Mouse (Mus musculus): ENCODE data around the gene Lrrc58.

- no peak for TF ChIP-seq POLR2A (IDR thresholded peaks at IDR 0.05; ENCODE audit: control insufficient read depth in 1 of 2, insufficient read depth in 1 of 2, low read depth in 1 of 2, low read length in 2 of 2, poor library complexity in 1 of 2)
- no peak for TF ChIP-seq KAT2A (conservative IDR thresholded peaks at IDR 0.05; ENCODE audit: low read depth, low read length)
- TF ChIP-seq HCFC1 (IDR thresholded peaks at IDR 0.05; ENCODE audit: low read depth, low read length), result no peak
- no peak for TF ChIP-seq CTCF (IDR thresholded peaks at IDR 0.05 in 2 of 3, conservative IDR thresholded peaks at IDR 0.05 in 1 of 3; ENCODE audit: control insufficient read depth in 1 of 3, insufficient read depth in 1 of 3, low read depth in 2 of 3, low read length in 3 of 3, poor library complexity in 1 of 3, severe bottlenecking in 1 of 3)
- TF ChIP-seq MAZ (IDR thresholded peaks at IDR 0.05; ENCODE audit: low read depth, low read length), result no peak
- TF ChIP-seq TBP (IDR thresholded peaks at IDR 0.05; ENCODE audit: low read depth, low read length), result no peak
- no peak for TF ChIP-seq EP300 (IDR thresholded peaks at IDR 0.05; ENCODE audit: low read depth in 1 of 2, low read length in 2 of 2)
- TF ChIP-seq RAD21 (IDR thresholded peaks at IDR 0.05; ENCODE audit: low read depth, low read length), result no peak
- TF ChIP-seq TCF12 (IDR thresholded peaks at IDR 0.05; ENCODE audit: low read depth, low read length), result no peak
- no peak for TF ChIP-seq MAFK (IDR thresholded peaks at IDR 0.05; ENCODE audit: borderline replicate concordance, low read depth, low read length)
- no peak for TF ChIP-seq MAX (IDR thresholded peaks at IDR 0.05; ENCODE audit: low read length)
- TF ChIP-seq ZNF384 (IDR thresholded peaks at IDR 0.05; ENCODE audit: low read depth, low read length), result no peak
These were observed 57.9 kb downstream of the Lrrc58 start for GRCm38 (mm10) chr16:37926087-37926486.
